40 mouse cellular contexts compared by ENCODE assay signal in genomic region chr3:60128282-60128681, GRCm38 (mm10). TPM values are rescaled to one million over a fixed set of nuclear protein-coding genes. Genes with fewer than 3 reads are reported as not detected.
"Had no signal": no experiment of that assay in that cellular context is flagged by ENCODE, and none has a peak within 500 bp of the region (broad histone marks: within the 10 kb centered on the region; RNA-seq: fewer than 3 reads in every experiment).

No protein-coding gene starts in this region.

- H3K9ac ChIP-seq: limb, embryonic 12.5 days; limb, embryonic 13.5 days; limb, embryonic 15.5 days; liver, embryonic 12.5 days; liver, embryonic 13.5 days; liver, embryonic 14.5 days; liver, embryonic 15.5 days; liver, postnatal 0 days; lung, embryonic 14.5 days; lung, embryonic 15.5 days; midbrain, embryonic 12.5 days; midbrain, embryonic 13.5 days; midbrain, embryonic 15.5 days; neural tube, embryonic 12.5 days had no signal

- H3K9me3 ChIP-seq: limb, embryonic 10.5 days; limb, embryonic 12.5 days; limb, embryonic 13.5 days; limb, embryonic 15.5 days; liver, embryonic 12.5 days; liver, embryonic 13.5 days; liver, embryonic 15.5 days; lung, embryonic 15.5 days; megakaryocyte, embryonic 14.5 days; midbrain, embryonic 10.5 days; midbrain, embryonic 12.5 days; midbrain, embryonic 13.5 days; midbrain, embryonic 15.5 days; neural tube, embryonic 12.5 days had no signal

- H3K36me3 ChIP-seq: limb, embryonic 10.5 days; limb, embryonic 12.5 days; limb, embryonic 13.5 days; limb, embryonic 15.5 days; liver, embryonic 12.5 days; liver, embryonic 13.5 days; liver, embryonic 15.5 days; lung, embryonic 15.5 days; midbrain, embryonic 10.5 days; midbrain, embryonic 12.5 days; midbrain, embryonic 13.5 days; midbrain, embryonic 15.5 days; neural tube, embryonic 12.5 days had no signal

- H3K27me3 ChIP-seq: limb, embryonic 12.5 days; limb, embryonic 13.5 days; limb, embryonic 15.5 days; liver, embryonic 12.5 days; liver, embryonic 13.5 days; liver, embryonic 15.5 days; lung, embryonic 15.5 days; megakaryocyte, embryonic 14.5 days; midbrain, embryonic 12.5 days; midbrain, embryonic 13.5 days; midbrain, embryonic 15.5 days; neural tube, embryonic 12.5 days had no signal

- H3K4me3 ChIP-seq: limb, embryonic 10.5 days; limb, embryonic 12.5 days; limb, embryonic 13.5 days; limb, embryonic 15.5 days; liver, embryonic 12.5 days; liver, embryonic 13.5 days; liver, embryonic 15.5 days; lung, embryonic 15.5 days; megakaryocyte, embryonic 14.5 days; midbrain, embryonic 10.5 days; midbrain, embryonic 12.5 days; midbrain, embryonic 13.5 days; midbrain, embryonic 15.5 days; myocyte; neural tube, embryonic 12.5 days had no signal

- H3K4me1 ChIP-seq: liver, embryonic 12.5 days; liver, embryonic 13.5 days; liver, embryonic 15.5 days; midbrain, embryonic 10.5 days; midbrain, embryonic 12.5 days; midbrain, embryonic 13.5 days; midbrain, embryonic 15.5 days had no signal

- H3K27ac ChIP-seq: limb, embryonic 10.5 days; limb, embryonic 12.5 days; limb, embryonic 13.5 days; limb, embryonic 15.5 days; liver, embryonic 12.5 days; liver, embryonic 13.5 days; liver, embryonic 14.5 days; liver, embryonic 15.5 days; lung, embryonic 15.5 days; macrophage; midbrain, embryonic 10.5 days; midbrain, embryonic 12.5 days; midbrain, embryonic 13.5 days; midbrain, embryonic 15.5 days; neural tube, embryonic 12.5 days had no signal

- ATAC-seq: liver, embryonic 12.5 days; liver, postnatal 0 days; lung, postnatal 0 days; midbrain, embryonic 13.5 days; midbrain, embryonic 15.5 days; midbrain, embryonic 16.5 days had no signal

- DNase-seq: liver; liver, embryonic 13.5 days; liver, postnatal 0 days; lung, adult 18-20 months; lung, adult 2 months; lung, embryonic 14.5 days; lung, postnatal 10 days; lung, postnatal 14 days; lung, postnatal 36 days; lung, postnatal 4 days; midbrain, embryonic 14.5 days had no signal

- H3K4me2 ChIP-seq: limb, embryonic 12.5 days; limb, embryonic 13.5 days; limb, embryonic 15.5 days; liver, embryonic 11.5 days; liver, embryonic 12.5 days; liver, embryonic 13.5 days; liver, embryonic 15.5 days; lung, embryonic 14.5 days; lung, embryonic 15.5 days; midbrain, embryonic 11.5 days; midbrain, embryonic 12.5 days; midbrain, embryonic 13.5 days; midbrain, embryonic 15.5 days; neural tube, embryonic 12.5 days had no signal

RNA-seq across cellular contexts. Expression of gene Sucnr1, which starts 46.6 kb away (rescaled TPM):
- total RNA-seq: left cerebral cortex, postnatal 10 days; left cerebral cortex, postnatal 14 days; left cerebral cortex, postnatal 25 days; left cerebral cortex, postnatal 36 days; megakaryocyte-erythroid progenitor cell, adult 5-6 weeks; midbrain, postnatal 0 days had no signal
- polyA plus RNA-seq: limb, embryonic 10.5 days; limb, embryonic 11.5 days; limb, embryonic 12.5 days; liver, embryonic 11.5 days; liver, embryonic 12.5 days; lung, embryonic 14.5 days; lung, embryonic 16.5 days; lung, postnatal 0 days; macrophage; midbrain, embryonic 10.5 days; midbrain, embryonic 12.5 days; midbrain, embryonic 13.5 days; midbrain, embryonic 14.5 days; midbrain, embryonic 15.5 days; midbrain, embryonic 16.5 days; midbrain, postnatal 0 days; myocyte; neural tube, embryonic 11.5 days; neural tube, embryonic 12.5 days had no signal
